Mouse (Mus musculus) lung, postnatal 0 days (tissue): ENCODE measurements around the gene 1700021F05Rik. TPM values are rescaled to one million over a fixed set of nuclear protein-coding genes. Genes with fewer than 3 reads are reported as not detected.

Experiments used
- ATAC-seq: fragments of 200-750 bp; cut with Nextera tagmentation; 2 replicates; pipeline ENCODE4 v1.8.0; 2017; ENCODE audit warnings: moderate library complexity
- DNase-seq: peaks from one replicate; pipeline ENCODE4 v3.0.0-alpha.2; 2016; ENCODE audit warnings: low spot score
- H3K27ac ChIP-seq: fragments of 300-500 bp; sonication (generic); 2 replicates; pipeline ENCODE4 v1.5.1; 2014; ENCODE audit warnings: antibody characterized with exemption, mild to moderate bottlenecking, low read length, mixed read lengths
- H3K27me3 ChIP-seq: fragments of 300-500 bp; sonication (generic); replicated peaks from 2 replicates; pipeline ENCODE4 v1.6.1; 2014; ENCODE audit warnings: low read length, mixed read lengths; ENCODE audit not compliant: insufficient read depth
- H3K36me3 ChIP-seq: fragments of 300-500 bp; sonication (generic); 2 replicates; pipeline ENCODE4 v1.6.1; 2014; ENCODE audit warnings: low read length, mixed read lengths; ENCODE audit not compliant: insufficient read depth
- H3K4me1 ChIP-seq: fragments of 300-500 bp; sonication (generic); 2 replicates; pipeline ENCODE4 v1.6.1; 2014; ENCODE audit warnings: antibody characterized with exemption, low read depth, low read length, mixed read lengths; ENCODE audit not compliant: insufficient read depth
- H3K4me2 ChIP-seq: fragments of 300-500 bp; sonication (generic); replicated peaks from 2 replicates; pipeline ENCODE4 v1.6.1; 2014; ENCODE audit warnings: low read depth, mild to moderate bottlenecking, low read length, moderate library complexity, mixed read lengths
- H3K4me3 ChIP-seq: fragments of 300-500 bp; sonication (generic); 2 replicates; pipeline ENCODE4 v1.5.1; 2014; ENCODE audit warnings: low read depth, low read length
- H3K9ac ChIP-seq: fragments of 300-500 bp; sonication (generic); replicated peaks from 2 replicates; pipeline ENCODE4 v1.6.1; 2014; ENCODE audit warnings: low read depth, mild to moderate bottlenecking
- H3K9me3 ChIP-seq: fragments of 300-500 bp; sonication (generic); 2 replicates; pipeline ENCODE4 v1.6.1; 2016; ENCODE audit warnings: low read length, mixed read lengths
- CTCF ChIP-seq: IDR thresholded peaks from 2 replicates; pipeline ENCODE4 v1.5.1; 2016; ENCODE audit warnings: antibody characterized with exemption, mild to moderate bottlenecking
- EP300 ChIP-seq: IDR thresholded peaks from 2 replicates; pipeline ENCODE4 v1.6.1; 2016; ENCODE audit warnings: antibody characterized with exemption, mild to moderate bottlenecking, control low read depth
- WGBS: fragments of 180-500 bp; shearing (Covaris S2); extraction: QIAGEN DNeasy Blood & Tissue Kit; methylation state at CpG from one replicate; pipeline ENCODE4 v1.1.7; 2014; 5-methylcytosine and 5-hydroxymethylcytosine counted together
- polyA plus RNA-seq: library from polyadenylated mRNA; unstranded; fragments of >200 nt; fragmentation: Nextera tagmentation; extraction: Ambion mirVana; gene quantifications from 2 replicates; pipeline ENCODE4 v1.2.1, GENCODE M21; 2015

The 1700021F05Rik gene
- polyA plus RNA-seq, 1 experiment from 2014 or later = 34.2 TPM

DNA sequence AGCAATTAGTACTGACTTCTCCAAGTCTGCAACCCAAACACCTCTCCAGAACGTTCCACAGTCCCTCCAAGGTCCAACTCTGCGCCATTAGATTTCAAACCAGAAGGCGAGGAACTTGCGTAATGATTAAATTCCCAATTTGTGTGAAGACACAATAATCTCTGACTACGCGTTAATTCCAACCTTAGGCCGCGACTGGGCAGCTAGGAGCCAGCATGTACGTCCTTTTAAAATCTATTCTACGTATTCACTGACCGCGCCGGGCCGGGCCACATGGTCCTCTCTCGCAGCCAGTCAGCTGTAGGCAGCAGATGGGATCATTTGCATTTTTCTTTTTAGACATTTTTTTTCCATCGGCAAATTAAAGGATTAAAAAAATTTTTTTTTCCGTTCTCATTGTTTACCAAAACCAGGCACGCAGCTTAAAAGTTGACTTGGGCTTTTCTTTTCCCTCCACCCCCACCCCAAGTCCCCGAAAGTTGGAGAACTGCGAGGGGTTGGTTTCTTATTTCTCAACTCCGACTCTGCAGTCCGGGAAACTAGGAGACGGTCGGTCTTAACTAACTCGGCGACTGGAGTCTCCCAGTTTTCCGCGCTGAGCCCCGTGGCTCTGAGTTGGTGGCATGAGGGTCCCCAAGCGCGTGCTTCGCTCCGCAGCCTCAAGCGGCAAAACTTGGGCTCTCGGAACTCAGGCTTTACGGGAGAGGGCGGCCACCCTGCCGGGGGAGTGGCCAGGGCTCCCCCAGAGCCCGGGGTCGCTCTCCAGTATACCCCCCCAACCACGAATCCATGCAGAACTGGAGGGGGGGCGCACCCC is 62.7 kb downstream of the 1700021F05Rik start:
- Histone ChIP-seq H3K9ac (peak overlapping the region; percentile 77), H3K4me1 (peaks cover 5% of the 10 kb centered on the region; the same call in 1 of the 2 replicates), H3K9me3 (no peaks in the 10 kb centered on the region), H3K4me3 (peak overlapping the region; percentile 84), H3K4me2 (peak overlapping the region; percentile 100), H3K36me3 (no peaks in the 10 kb centered on the region), H3K27ac (peak overlapping the region; percentile 91), H3K27me3 (no peaks in the 10 kb centered on the region)
- no peak for ATAC-seq
- TF ChIP-seq CTCF (no peak), EP300 (no peak)
- WGBS = 1% methylated on average over 42 of the region's 42 CpGs
- peak; percentile 81 for DNase-seq

DNA sequence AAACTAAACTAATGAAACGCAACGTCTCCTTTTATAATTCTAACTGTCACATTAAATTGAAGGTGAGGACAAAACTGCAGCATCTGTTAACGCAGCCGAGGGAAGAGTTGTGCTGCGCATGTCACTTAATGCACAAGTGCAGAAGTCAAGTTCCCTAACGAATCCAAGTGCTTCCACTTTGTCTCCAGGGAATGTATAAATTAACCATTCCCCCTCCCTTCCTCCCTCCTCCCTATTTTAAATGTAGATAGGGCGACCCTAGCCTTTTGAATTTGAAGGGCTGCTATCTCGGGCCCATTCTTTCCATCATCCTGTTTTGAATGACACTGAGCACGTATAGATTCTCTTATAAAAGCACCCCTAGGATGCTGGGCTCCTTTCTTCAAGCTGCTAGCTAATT is 63.3 kb downstream of the 1700021F05Rik start:
- Histone ChIP-seq H3K36me3 (no peaks in the 10 kb centered on the region), H3K9me3 (no peaks in the 10 kb centered on the region), H3K27me3 (no peaks in the 10 kb centered on the region), H3K4me2 (peak overlapping the region; percentile 100), H3K27ac (no peak overlapping the region), H3K9ac (no peak overlapping the region), H3K4me3 (peak overlapping the region; percentile 84; the same call in 1 of the 2 replicates), H3K4me1 (peaks cover 4% of the 10 kb centered on the region; the same call in 1 of the 2 replicates)
- ATAC-seq = no peak
- no peak for TF ChIP-seq EP300
- no peak for TF ChIP-seq CTCF
- 16% methylated on average over 9 of the region's 9 CpGs for WGBS
- no peak for DNase-seq

DNA sequence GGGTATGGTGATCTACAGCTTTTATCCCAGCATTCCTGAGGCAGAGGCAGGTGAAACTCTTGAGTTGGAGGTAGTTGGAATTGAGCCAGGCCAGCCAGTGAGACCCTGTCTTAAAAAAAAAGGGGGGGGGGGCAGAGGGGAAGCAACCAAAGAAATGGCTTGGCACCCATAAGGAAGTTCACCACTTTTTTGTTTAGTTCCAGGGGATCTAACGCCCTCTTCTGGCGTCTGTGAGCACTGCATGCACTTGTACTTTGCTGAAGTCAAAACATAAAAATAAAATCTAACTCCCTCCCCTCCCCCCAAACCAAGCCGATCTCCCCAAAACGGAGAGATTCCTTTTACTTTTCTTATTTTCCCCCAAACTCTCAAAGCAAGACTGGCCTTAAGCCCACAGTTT is 65.4 kb downstream of the 1700021F05Rik start:
- 39% methylated on average over 4 of the region's 4 CpGs for WGBS
- Histone ChIP-seq H3K27ac (no peak overlapping the region), H3K27me3 (no peaks in the 10 kb centered on the region), H3K4me1 (peaks cover 4% of the 10 kb centered on the region; the same call in 1 of the 2 replicates), H3K4me3 (no peak overlapping the region), H3K9me3 (no peaks in the 10 kb centered on the region), H3K4me2 (no peak overlapping the region), H3K36me3 (no peaks in the 10 kb centered on the region), H3K9ac (no peak overlapping the region)
- TF ChIP-seq CTCF (peak; percentile 52), EP300 (no peak)
- no peak for DNase-seq
- ATAC-seq = no peak

Other genes with a start within 250 kb of the 1700021F05Rik start
- gene Bend3, start 62.2 kb downstream of the 1700021F05Rik start, polyA plus RNA-seq = 0.81 and 0.89 TPM in 2 replicates
- 9.1 and 21.1 TPM in 2 replicates for gene Gm9803, start 16.9 kb downstream of the 1700021F05Rik start, polyA plus RNA-seq
- gene Cd24a, start 37.3 kb upstream of the 1700021F05Rik start, polyA plus RNA-seq = 137 and 146 TPM in 2 replicates